Mouse (Mus musculus) hindbrain, embryonic 16.5 days (tissue): Measurements from ENCODE around the gene Gm5127. TPM values are rescaled to one million over a fixed set of nuclear protein-coding genes. Genes with fewer than 3 reads are reported as not detected.
A peak's percentile ranks its signal among the peaks of the same experiment; 100 is the strongest.

Experiments used
- ATAC-seq: fragments of 200-750 bp; cut with Nextera tagmentation; 2 replicates; pipeline ENCODE4 v1.8.0; 2017; ENCODE audit warnings: moderate TSS enrichment, moderate library complexity
- H3K27ac ChIP-seq: fragments of 300-500 bp; sonication (generic); 2 replicates; pipeline ENCODE4 v1.5.1; 2014; ENCODE audit warnings: low read depth, mild to moderate bottlenecking, control low read depth, low read length, moderate library complexity
- H3K27me3 ChIP-seq: fragments of 300-500 bp; sonication (generic); replicated peaks from 2 replicates; pipeline ENCODE4 v1.6.1; 2014; ENCODE audit warnings: low read length; ENCODE audit not compliant: control insufficient read depth, insufficient read depth
- H3K36me3 ChIP-seq: fragments of 300-500 bp; sonication (generic); 2 replicates; pipeline ENCODE4 v1.6.1; 2014; ENCODE audit warnings: mild to moderate bottlenecking, low read length, moderate library complexity, mixed read lengths; ENCODE audit not compliant: control insufficient read depth, insufficient read depth
- H3K4me1 ChIP-seq: fragments of 300-500 bp; sonication (generic); 2 replicates; pipeline ENCODE4 v1.6.1; 2014; ENCODE audit warnings: low read depth, low read length; ENCODE audit not compliant: control insufficient read depth, insufficient read depth
- H3K4me2 ChIP-seq: fragments of 300-500 bp; sonication (generic); 2 replicates; pipeline ENCODE4 v1.6.1; 2014; ENCODE audit warnings: mild to moderate bottlenecking, low read length, control low read depth, moderate library complexity
- H3K4me3 ChIP-seq: fragments of 300-500 bp; sonication (generic); 2 replicates; pipeline ENCODE4 v1.5.1; 2014; ENCODE audit warnings: mild to moderate bottlenecking, low read length, control low read depth, moderate library complexity
- H3K9ac ChIP-seq: fragments of 300-500 bp; sonication (generic); 2 replicates; pipeline ENCODE4 v1.6.1; 2014; ENCODE audit warnings: low read depth, mild to moderate bottlenecking, control low read depth, low read length, moderate library complexity
- H3K9me3 ChIP-seq: fragments of 300-500 bp; sonication (generic); 2 replicates; pipeline ENCODE4 v1.6.1; 2014; ENCODE audit warnings: mild to moderate bottlenecking, low read length, moderate library complexity; ENCODE audit not compliant: control insufficient read depth
- WGBS: fragments of 180-500 bp; shearing (Covaris S2); extraction: QIAGEN DNeasy Blood & Tissue Kit; methylation state at CpG from one replicate; pipeline ENCODE4 v1.1.7; 2014; 5-methylcytosine and 5-hydroxymethylcytosine counted together
- polyA plus RNA-seq: library from polyadenylated mRNA; unstranded; fragments of >200 nt; fragmentation: Nextera tagmentation; extraction: Ambion mirVana; gene quantifications from 2 replicates; pipeline ENCODE4 v1.2.1, GENCODE M21; 2015

Gene Gm5127
- polyA plus RNA-seq: 0.11 and 0.26 TPM in 2 replicates

DNA sequence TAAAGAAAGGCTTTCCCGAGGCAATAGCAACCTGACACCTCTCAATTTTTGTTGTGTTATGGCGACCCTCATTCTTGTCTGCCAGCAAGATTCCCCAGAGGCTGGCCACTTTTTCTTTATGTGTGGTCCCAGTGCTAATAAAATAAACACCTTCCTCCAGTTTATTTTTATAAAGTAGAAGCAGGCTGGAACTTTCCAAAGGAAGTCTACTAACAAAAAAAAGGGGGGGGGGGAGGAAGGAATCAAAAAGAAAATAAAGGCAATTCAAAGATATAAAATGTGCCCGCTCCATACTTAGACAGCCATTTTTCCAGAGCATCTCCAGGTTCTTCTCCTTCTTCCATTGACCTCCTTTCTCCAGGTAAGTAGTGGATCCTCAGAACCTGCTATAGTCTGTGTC is at the start of gene Gm5127:
Gm5127 (plus strand) TSS at position 301 of the 400 bp plus-strand sequence.
- 72% methylated on average over 3 of the region's 3 CpGs for WGBS
- Histone ChIP-seq H3K9me3 (no peaks in the 10 kb centered on the region), H3K36me3 (no peaks in the 10 kb centered on the region), H3K4me1 (no peaks in the 10 kb centered on the region), H3K4me2 (no peak within 1 kb of the TSS), H3K27me3 (no peaks in the 10 kb centered on the region), H3K4me3 (no peak within 1 kb of the TSS), H3K27ac (no peak within 1 kb of the TSS), H3K9ac (no peak within 1 kb of the TSS)
- ATAC-seq: no peak

DNA sequence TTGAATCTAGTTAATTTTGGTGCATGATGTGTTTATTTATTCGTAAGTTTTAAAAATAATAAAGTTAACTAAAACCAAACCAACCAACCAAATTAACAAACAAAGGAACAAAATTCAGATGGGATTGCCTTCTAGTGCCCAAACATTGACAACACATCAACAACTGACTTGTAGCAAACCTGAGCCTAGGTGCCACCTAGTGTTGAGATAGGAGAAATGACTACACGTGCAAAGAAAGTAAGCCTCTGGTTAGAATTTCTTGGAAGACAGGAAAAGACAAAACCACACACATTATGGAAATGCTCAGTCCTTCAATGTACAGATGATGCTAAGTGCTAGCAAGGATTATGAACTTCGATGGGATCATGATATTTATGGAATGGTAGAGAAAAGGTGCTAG is 46.6 kb upstream of the Gm5127 start:
- Histone ChIP-seq H3K9ac (no peak overlapping the region), H3K4me2 (no peak overlapping the region), H3K4me1 (no peaks in the 10 kb centered on the region), H3K4me3 (no peak overlapping the region), H3K36me3 (no peaks in the 10 kb centered on the region), H3K27ac (no peak overlapping the region), H3K9me3 (no peaks in the 10 kb centered on the region), H3K27me3 (no peaks in the 10 kb centered on the region)
- no peak for ATAC-seq
- WGBS: 48% methylated on average over 3 of the region's 3 CpGs

DNA sequence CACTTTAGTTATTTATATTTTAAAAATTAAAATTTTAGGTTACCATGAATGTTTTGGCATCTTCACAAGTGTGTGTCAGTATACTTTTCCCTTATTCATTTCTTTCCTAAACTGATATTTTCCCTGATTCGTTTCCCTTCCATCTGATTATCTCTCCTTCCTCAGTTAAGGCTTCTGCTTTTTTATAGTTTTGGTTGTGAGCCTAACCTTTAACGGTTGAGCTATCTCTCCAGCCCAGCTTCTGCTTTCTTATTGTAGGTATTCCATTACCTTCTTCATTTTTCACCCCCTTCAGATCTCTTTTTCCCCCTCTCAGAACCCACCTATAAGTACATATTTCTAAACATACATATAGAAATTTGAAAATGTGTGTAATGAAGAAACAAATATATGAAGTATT is 27.5 kb upstream of the Gm5127 start:
- ATAC-seq: no peak
- WGBS: 80% methylated on average over 2 of the region's 2 CpGs
- no peaks in the 10 kb centered on the region for H3K4me1 ChIP-seq
- no peak overlapping the region for H3K4me3 ChIP-seq
- no peak overlapping the region for H3K27ac ChIP-seq
- H3K27me3 ChIP-seq: no peaks in the 10 kb centered on the region
- no peaks in the 10 kb centered on the region for H3K36me3 ChIP-seq
- no peaks in the 10 kb centered on the region for H3K9me3 ChIP-seq
- H3K9ac ChIP-seq: no peak overlapping the region
- H3K4me2 ChIP-seq: no peak overlapping the region

DNA sequence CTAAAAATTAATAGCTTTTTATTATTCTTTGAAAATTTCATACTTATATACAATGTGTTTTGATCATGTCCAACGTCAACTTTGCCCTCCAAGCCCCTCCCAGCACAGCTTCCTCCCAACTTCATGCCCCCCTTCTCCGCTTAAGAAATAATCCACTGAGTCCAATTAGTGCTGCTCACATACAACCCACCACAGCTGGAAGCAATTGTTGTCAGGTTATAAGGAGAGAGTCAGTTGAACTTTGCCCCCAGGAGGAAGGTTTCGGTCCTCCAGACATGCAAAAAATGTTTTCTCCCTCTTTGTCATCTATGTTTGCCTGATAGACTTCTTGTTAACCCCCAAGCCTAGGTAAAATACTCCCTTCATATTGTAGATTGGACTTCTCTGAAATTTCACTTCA is 4.0 kb upstream of the Gm5127 start:
- H3K27me3 ChIP-seq: no peaks in the 10 kb centered on the region
- H3K36me3 ChIP-seq: no peaks in the 10 kb centered on the region
- 51% methylated on average over 3 of the region's 3 CpGs for WGBS
- no peak overlapping the region for H3K4me2 ChIP-seq
- no peaks in the 10 kb centered on the region for H3K4me1 ChIP-seq
- H3K9ac ChIP-seq: no peak overlapping the region
- no peak overlapping the region for H3K27ac ChIP-seq
- H3K4me3 ChIP-seq: no peak overlapping the region
- no peak for ATAC-seq
- H3K9me3 ChIP-seq: no peaks in the 10 kb centered on the region

- H3K9ac ChIP-seq: no peak overlapping the region
- ATAC-seq: no peak
- H3K4me2 ChIP-seq: no peak overlapping the region
- no peak overlapping the region for H3K4me3 ChIP-seq
- no peaks in the 10 kb centered on the region for H3K4me1 ChIP-seq
- no peaks in the 10 kb centered on the region for H3K27me3 ChIP-seq
- H3K9me3 ChIP-seq: no peaks in the 10 kb centered on the region
- H3K36me3 ChIP-seq: no peaks in the 10 kb centered on the region
- no peak overlapping the region for H3K27ac ChIP-seq
Measured at GRCm38 (mm10) chrX:106580410-106580809, 2.6 kb upstream of the Gm5127 start.

GRCm38 (mm10) chrX:106582197-106582596 is 789 bp upstream of the Gm5127 start:
- no peak for ATAC-seq
- Histone ChIP-seq H3K9ac (no peak overlapping the region), H3K4me2 (no peak overlapping the region), H3K4me1 (no peaks in the 10 kb centered on the region), H3K27ac (no peak overlapping the region), H3K27me3 (no peaks in the 10 kb centered on the region), H3K4me3 (no peak overlapping the region), H3K36me3 (no peaks in the 10 kb centered on the region), H3K9me3 (no peaks in the 10 kb centered on the region)
- 51% methylated on average over 2 of the region's 2 CpGs for WGBS

- no peaks in the 10 kb centered on the region; the same call in 1 of the 2 replicates for H3K27me3 ChIP-seq
- no peaks in the 10 kb centered on the region for H3K36me3 ChIP-seq
- H3K9ac ChIP-seq: no peak overlapping the region
- no peaks in the 10 kb centered on the region for H3K4me1 ChIP-seq
- no peak for ATAC-seq
- no peaks in the 10 kb centered on the region for H3K9me3 ChIP-seq
- no peak overlapping the region for H3K4me3 ChIP-seq
- no peak overlapping the region for H3K4me2 ChIP-seq
- H3K27ac ChIP-seq: no peak overlapping the region
Measured at GRCm38 (mm10) chrX:106593914-106594313, 10.9 kb downstream of the Gm5127 start.

GRCm38 (mm10) chrX:106595904-106596303 is 12.9 kb downstream of the Gm5127 start:
- no peak for ATAC-seq

GRCm38 (mm10) chrX:106602574-106603258 is 19.7 kb downstream of the Gm5127 start:
- H3K9me3 ChIP-seq: no peaks in the 10 kb centered on the region
- H3K4me1 ChIP-seq: no peaks in the 10 kb centered on the region
- no peak for ATAC-seq
- no peak overlapping the region for H3K27ac ChIP-seq
- no peaks in the 10 kb centered on the region for H3K36me3 ChIP-seq
- H3K27me3 ChIP-seq: no peaks in the 10 kb centered on the region
- no peak overlapping the region for H3K4me3 ChIP-seq
- H3K9ac ChIP-seq: no peak overlapping the region
- 17% methylated on average over 9 of the region's 9 CpGs for WGBS
- H3K4me2 ChIP-seq: peak overlapping the region; percentile 35

More at GRCm38 (mm10) chrX:106595904-106596303, 12.9 kb downstream of the Gm5127 start:
- no peak overlapping the region for H3K4me3 ChIP-seq
- 86% methylated on average over 1 of the region's 1 CpGs for WGBS
- H3K36me3 ChIP-seq: no peaks in the 10 kb centered on the region
- no peaks in the 10 kb centered on the region; the same call in 1 of the 2 replicates for H3K27me3 ChIP-seq
- H3K9ac ChIP-seq: no peak overlapping the region
- no peaks in the 10 kb centered on the region for H3K9me3 ChIP-seq
- H3K4me2 ChIP-seq: no peak overlapping the region
- H3K4me1 ChIP-seq: no peaks in the 10 kb centered on the region
- H3K27ac ChIP-seq: no peak overlapping the region
